Mouse (Mus musculus) midbrain, embryonic 13.5 days (tissue): ENCODE data around the gene Adgra3. TPM values are rescaled to one million over a fixed set of nuclear protein-coding genes. Genes with fewer than 3 reads are reported as not detected.

ENCODE experiments used
- ATAC-seq: fragments of 200-750 bp; cut with Nextera tagmentation; 2 replicates; pipeline ENCODE4 v1.8.0; 2017; ENCODE audit warnings: mild to moderate bottlenecking, moderate TSS enrichment, moderate library complexity
- H3K27ac ChIP-seq: fragments of 300-500 bp; sonication (generic); 2 replicates; pipeline ENCODE4 v1.5.1; 2015; ENCODE audit warnings: inconsistent platforms, mild to moderate bottlenecking, moderate library complexity
- H3K27me3 ChIP-seq: fragments of 300-500 bp; sonication (generic); 2 replicates; pipeline ENCODE4 v1.6.1; 2015; ENCODE audit warnings: mild to moderate bottlenecking, inconsistent platforms
- H3K36me3 ChIP-seq: fragments of 300-500 bp; sonication (generic); 2 replicates; pipeline ENCODE4 v1.6.1; 2015; ENCODE audit warnings: mild to moderate bottlenecking, inconsistent platforms
- H3K4me1 ChIP-seq: fragments of 300-500 bp; sonication (generic); replicated peaks from 2 replicates; pipeline ENCODE4 v1.6.1; 2015; ENCODE audit warnings: inconsistent platforms
- H3K4me2 ChIP-seq: fragments of 300-500 bp; sonication (generic); replicated peaks from 2 replicates; pipeline ENCODE4 v1.6.1; 2015; ENCODE audit warnings: moderate library complexity, mild to moderate bottlenecking, inconsistent platforms
- H3K4me3 ChIP-seq: fragments of 300-500 bp; sonication (generic); replicated peaks from 2 replicates; pipeline ENCODE4 v1.5.1; 2015; ENCODE audit warnings: mild to moderate bottlenecking, inconsistent platforms
- H3K9ac ChIP-seq: fragments of 300-500 bp; sonication (generic); replicated peaks from 2 replicates; pipeline ENCODE4 v1.6.1; 2015; ENCODE audit warnings: mild to moderate bottlenecking, inconsistent platforms
- H3K9me3 ChIP-seq: fragments of 300-500 bp; sonication (generic); 2 replicates; pipeline ENCODE4 v1.6.1; 2016; ENCODE audit warnings: mild to moderate bottlenecking, inconsistent platforms
- WGBS: fragments of 180-500 bp; shearing (Covaris S2); methylation state at CpG from one replicate; pipeline ENCODE4 v1.1.7; 2015; 5-methylcytosine and 5-hydroxymethylcytosine counted together
- polyA plus RNA-seq: library from polyadenylated mRNA; unstranded; fragments of >200 nt; fragmentation: Nextera tagmentation; extraction: Ambion mirVana; gene quantifications from 2 replicates; pipeline ENCODE4 v1.2.1, GENCODE M21; 2015

Gene Adgra3
- polyA plus RNA-seq, 1 experiment from 2014 or later: 21.4 TPM

DNA sequence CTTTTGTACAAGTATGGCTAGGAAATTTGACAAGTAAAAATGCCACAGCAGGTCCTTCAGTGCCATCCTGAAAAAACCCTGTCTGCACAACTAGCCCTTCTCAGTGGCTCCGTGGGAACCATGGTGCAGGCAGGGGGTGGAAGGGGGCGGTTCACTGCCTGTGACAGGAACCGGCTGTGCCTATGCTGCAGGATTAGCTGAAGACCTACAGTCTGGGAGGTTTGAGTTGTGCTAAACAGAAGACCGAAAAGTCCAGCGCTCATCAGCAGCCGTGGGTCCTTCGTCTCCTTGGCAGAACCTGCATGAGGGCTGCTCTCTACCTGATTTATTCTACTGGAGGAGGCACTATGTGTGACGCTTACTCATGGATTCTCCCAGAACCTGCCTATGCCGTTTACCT is 59.0 kb downstream of the Adgra3 start:
- Histone ChIP-seq H3K4me2 (no peak overlapping the region), H3K9ac (no peak overlapping the region), H3K27ac (no peak overlapping the region), H3K36me3 (peaks cover 18% of the 10 kb centered on the region; the same call in 1 of the 2 replicates), H3K4me1 (peaks cover 11% of the 10 kb centered on the region), H3K9me3 (no peaks in the 10 kb centered on the region), H3K27me3 (no peaks in the 10 kb centered on the region), H3K4me3 (no peak overlapping the region)
- ATAC-seq: no peak
- 68% methylated on average over 9 of the region's 9 CpGs for WGBS

DNA sequence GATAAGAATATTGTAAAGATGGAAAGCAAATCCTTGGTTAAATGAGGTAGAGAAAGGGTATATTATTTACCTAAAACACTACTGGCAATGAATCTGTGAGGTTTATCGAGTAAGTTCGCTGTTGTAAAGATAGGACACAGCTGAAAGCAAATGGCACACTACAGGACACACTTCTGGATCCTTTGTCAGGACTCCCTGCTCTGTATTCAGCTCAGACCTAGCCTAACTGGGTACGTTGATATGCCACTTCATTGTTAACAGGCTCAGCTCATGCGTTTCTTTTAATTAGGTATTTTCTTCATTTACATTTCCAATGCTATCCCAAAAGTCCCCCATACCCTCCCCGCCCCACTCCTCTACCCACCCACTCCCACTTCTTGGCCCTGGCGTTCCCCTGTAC is 61.8 kb downstream of the Adgra3 start:
- H3K27ac ChIP-seq: no peak overlapping the region
- H3K9ac ChIP-seq: no peak overlapping the region
- no peak for ATAC-seq
- no peaks in the 10 kb centered on the region for H3K27me3 ChIP-seq
- H3K36me3 ChIP-seq: peaks cover 18% of the 10 kb centered on the region; the same call in 1 of the 2 replicates
- H3K4me2 ChIP-seq: no peak overlapping the region
- H3K4me1 ChIP-seq: peaks cover 11% of the 10 kb centered on the region
- H3K4me3 ChIP-seq: no peak overlapping the region
- H3K9me3 ChIP-seq: no peaks in the 10 kb centered on the region
- 71% methylated on average over 6 of the region's 6 CpGs for WGBS

DNA sequence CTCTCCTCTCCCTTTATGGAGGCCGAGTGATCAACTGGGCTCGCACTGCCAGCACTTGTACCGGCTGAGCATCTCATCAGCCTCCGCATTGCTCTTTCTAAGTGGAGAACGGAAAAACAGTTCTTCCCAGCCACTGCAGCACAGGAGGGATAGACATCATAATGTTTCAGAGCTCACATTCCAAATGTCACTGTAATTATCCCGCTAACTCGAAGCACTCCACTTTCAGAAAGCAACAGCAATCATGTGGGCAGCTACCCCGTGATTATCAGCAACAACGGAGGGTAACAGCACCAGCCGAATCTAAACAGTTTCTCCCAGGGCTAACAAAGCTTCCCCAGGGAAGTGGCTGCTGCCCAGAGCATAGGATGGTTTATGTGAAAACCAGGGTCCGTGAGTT is 62.3 kb downstream of the Adgra3 start:
- 73% methylated on average over 11 of the region's 11 CpGs for WGBS
- Histone ChIP-seq H3K4me3 (no peak overlapping the region), H3K27me3 (no peaks in the 10 kb centered on the region), H3K27ac (no peak overlapping the region), H3K9ac (no peak overlapping the region), H3K4me1 (peaks cover 11% of the 10 kb centered on the region), H3K4me2 (no peak overlapping the region), H3K9me3 (no peaks in the 10 kb centered on the region), H3K36me3 (peaks cover 18% of the 10 kb centered on the region; the same call in 1 of the 2 replicates)
- no peak for ATAC-seq

DNA sequence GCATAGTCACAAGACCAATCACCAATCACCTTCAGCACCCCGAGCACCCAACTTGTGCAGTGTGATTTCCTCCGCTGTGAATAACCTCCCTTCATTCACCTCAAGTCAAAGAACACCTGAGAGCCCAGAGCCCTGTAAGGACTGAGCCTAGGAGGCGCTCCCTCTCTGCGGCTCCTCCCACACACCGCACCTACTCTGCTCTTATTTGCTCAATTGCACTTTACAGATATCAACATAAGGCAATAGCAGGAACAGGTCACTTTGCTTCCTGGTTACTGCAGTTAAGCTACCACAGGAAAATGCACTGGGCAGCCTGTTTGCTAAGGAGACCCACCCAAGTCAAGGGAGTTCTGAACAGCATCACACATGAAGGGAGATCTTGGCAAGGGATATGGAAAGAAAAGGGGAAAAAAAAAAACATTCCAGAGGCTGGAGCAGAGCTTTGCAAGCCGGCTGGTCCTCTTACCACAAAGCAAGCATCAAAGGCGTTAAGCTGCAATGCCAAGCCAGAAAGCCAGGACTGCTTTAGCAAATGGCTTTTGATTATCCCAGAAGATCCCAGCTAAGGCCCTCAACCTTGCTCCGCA is 68.0 kb downstream of the Adgra3 start:
- no peaks in the 10 kb centered on the region for H3K27me3 ChIP-seq
- H3K36me3 ChIP-seq: peaks cover 14% of the 10 kb centered on the region
- WGBS: 87% methylated on average over 8 of the region's 8 CpGs
- H3K4me3 ChIP-seq: no peak overlapping the region
- no peaks in the 10 kb centered on the region for H3K9me3 ChIP-seq
- peaks cover 14% of the 10 kb centered on the region for H3K4me1 ChIP-seq
- no peak overlapping the region for H3K4me2 ChIP-seq
- no peak overlapping the region for H3K9ac ChIP-seq
- H3K27ac ChIP-seq: no peak overlapping the region
- ATAC-seq: no peak

DNA sequence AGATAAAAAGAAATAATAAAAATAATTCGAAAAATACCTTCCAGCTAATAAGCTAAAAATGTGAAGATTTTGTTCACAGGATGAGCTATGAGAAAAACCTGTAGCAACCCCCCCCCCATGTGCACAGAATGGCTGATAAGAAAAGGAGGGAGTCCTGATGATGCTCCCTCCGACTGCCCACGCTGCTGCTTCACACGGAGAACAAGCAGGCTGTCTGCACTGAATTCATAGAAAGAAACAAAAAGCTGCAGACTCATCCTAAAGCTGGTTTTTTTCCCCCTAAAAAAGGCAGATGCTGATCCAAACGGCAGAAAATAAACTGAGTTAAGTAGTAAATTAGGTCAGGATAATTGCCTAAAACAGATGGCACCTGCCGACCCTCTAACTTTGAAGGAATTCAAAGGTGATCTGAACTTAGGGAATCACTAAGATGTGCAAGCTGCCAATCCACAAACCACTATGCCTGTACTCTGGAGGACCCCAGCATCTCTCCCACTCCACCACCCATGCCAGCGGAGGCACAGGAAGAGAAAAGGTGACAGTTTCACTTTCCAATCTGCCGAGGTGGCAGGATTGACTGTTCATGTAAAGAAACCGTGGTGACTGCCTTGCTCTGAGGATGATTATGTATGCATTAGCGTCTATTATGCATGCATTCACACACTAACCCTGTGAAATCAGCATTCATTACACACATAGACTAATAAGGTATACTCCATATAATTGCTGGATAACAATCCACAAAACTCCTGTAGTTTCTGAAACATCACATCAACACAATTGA is 70.6 kb downstream of the Adgra3 start:
- no peak overlapping the region for H3K27ac ChIP-seq
- H3K4me3 ChIP-seq: no peak overlapping the region
- no peaks in the 10 kb centered on the region for H3K27me3 ChIP-seq
- 65% methylated on average over 10 of the region's 10 CpGs for WGBS
- H3K4me1 ChIP-seq: peaks cover 7% of the 10 kb centered on the region
- peaks cover 30% of the 10 kb centered on the region for H3K36me3 ChIP-seq
- no peak for ATAC-seq
- H3K4me2 ChIP-seq: no peak overlapping the region
- H3K9me3 ChIP-seq: no peaks in the 10 kb centered on the region
- H3K9ac ChIP-seq: no peak overlapping the region

- no peak overlapping the region for H3K4me2 ChIP-seq
- no peaks in the 10 kb centered on the region for H3K4me1 ChIP-seq
- no peak overlapping the region for H3K4me3 ChIP-seq
- no peak for ATAC-seq
- H3K36me3 ChIP-seq: peaks cover 25% of the 10 kb centered on the region
- no peaks in the 10 kb centered on the region for H3K27me3 ChIP-seq
- 75% methylated on average over 5 of the region's 5 CpGs for WGBS
- no peaks in the 10 kb centered on the region for H3K9me3 ChIP-seq
- no peak overlapping the region for H3K27ac ChIP-seq
- no peak overlapping the region for H3K9ac ChIP-seq
These were observed 78.1 kb downstream of the Adgra3 start for GRCm38 (mm10) chr5:49980727-49981126.

GRCm38 (mm10) chr5:49979246-49979645 is 79.6 kb downstream of the Adgra3 start:
- Histone ChIP-seq H3K4me1 (no peaks in the 10 kb centered on the region), H3K27ac (no peak overlapping the region), H3K36me3 (peaks cover 16% of the 10 kb centered on the region), H3K27me3 (no peaks in the 10 kb centered on the region), H3K4me3 (no peak overlapping the region), H3K4me2 (no peak overlapping the region), H3K9ac (no peak overlapping the region), H3K9me3 (no peaks in the 10 kb centered on the region)
- ATAC-seq: no peak
- WGBS: 87% methylated on average over 14 of the region's 14 CpGs

GRCm38 (mm10) chr5:49975971-49976370 is 82.8 kb downstream of the Adgra3 start:
- Histone ChIP-seq H3K27ac (no peak overlapping the region), H3K9me3 (no peaks in the 10 kb centered on the region), H3K4me1 (no peaks in the 10 kb centered on the region), H3K36me3 (peaks cover 19% of the 10 kb centered on the region), H3K4me2 (no peak overlapping the region), H3K27me3 (no peaks in the 10 kb centered on the region), H3K4me3 (no peak overlapping the region), H3K9ac (no peak overlapping the region)
- ATAC-seq: peak; percentile 72
- WGBS: 60% methylated on average over 2 of the region's 2 CpGs

DNA sequence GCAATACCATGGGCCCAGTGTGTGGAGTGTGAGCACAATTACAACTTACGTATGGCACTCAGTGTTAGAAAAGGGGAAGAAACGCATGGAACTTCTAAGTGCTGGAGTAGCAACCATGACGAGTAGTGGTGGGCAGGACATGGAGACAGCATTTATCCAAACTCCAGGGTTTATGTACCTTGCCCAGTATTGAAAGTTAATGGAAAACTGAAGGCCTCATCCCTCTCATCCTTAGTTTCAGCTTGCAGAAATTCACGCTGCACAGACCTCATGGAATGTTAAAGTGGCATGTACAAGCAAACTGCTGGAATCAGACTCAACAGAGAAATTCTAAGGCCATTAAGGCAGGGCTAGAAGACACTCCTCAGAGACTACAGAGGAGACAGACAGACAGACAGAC is 84.6 kb downstream of the Adgra3 start:
- Histone ChIP-seq H3K27me3 (no peaks in the 10 kb centered on the region), H3K4me2 (no peak overlapping the region), H3K4me3 (no peak overlapping the region), H3K9ac (no peak overlapping the region), H3K36me3 (peaks cover 28% of the 10 kb centered on the region), H3K4me1 (no peaks in the 10 kb centered on the region), H3K9me3 (no peaks in the 10 kb centered on the region), H3K27ac (no peak overlapping the region)
- WGBS: 94% methylated on average over 4 of the region's 4 CpGs
- no peak for ATAC-seq

DNA sequence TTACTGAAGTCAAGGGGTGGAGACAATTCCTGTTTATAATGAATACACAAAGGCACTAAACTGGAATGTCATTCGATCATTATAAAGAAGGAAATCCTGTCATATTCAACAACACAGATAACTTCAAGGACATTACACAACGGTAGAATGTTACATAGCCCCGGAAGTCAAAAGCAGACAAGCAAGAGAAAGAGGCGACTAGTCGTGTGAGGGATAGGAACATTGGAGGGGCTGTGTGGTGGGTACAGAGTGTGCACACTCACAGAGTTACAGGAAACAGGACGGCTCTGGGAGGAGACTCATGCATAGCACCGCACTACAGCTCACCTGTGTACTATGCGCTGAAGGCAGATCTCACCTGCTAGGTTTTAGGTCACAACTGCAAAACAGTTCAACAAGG is 89.1 kb downstream of the Adgra3 start:
- H3K9me3 ChIP-seq: no peaks in the 10 kb centered on the region
- no peak for ATAC-seq
- no peak overlapping the region for H3K4me3 ChIP-seq
- H3K4me2 ChIP-seq: no peak overlapping the region
- H3K36me3 ChIP-seq: peaks cover 35% of the 10 kb centered on the region
- H3K9ac ChIP-seq: no peak overlapping the region
- no peak overlapping the region for H3K27ac ChIP-seq
- H3K27me3 ChIP-seq: no peaks in the 10 kb centered on the region
- WGBS: 92% methylated on average over 8 of the region's 8 CpGs
- H3K4me1 ChIP-seq: no peaks in the 10 kb centered on the region

- H3K27ac ChIP-seq: no peak overlapping the region
- no peak overlapping the region for H3K9ac ChIP-seq
- peaks cover 41% of the 10 kb centered on the region for H3K36me3 ChIP-seq
- no peak overlapping the region for H3K4me2 ChIP-seq
- no peaks in the 10 kb centered on the region for H3K9me3 ChIP-seq
- ATAC-seq: no peak
- H3K4me3 ChIP-seq: no peak overlapping the region
- WGBS: 97% methylated on average over 6 of the region's 6 CpGs
- no peaks in the 10 kb centered on the region for H3K27me3 ChIP-seq
- no peaks in the 10 kb centered on the region for H3K4me1 ChIP-seq
These were observed 91.1 kb downstream of the Adgra3 start for GRCm38 (mm10) chr5:49967726-49968125.

DNA sequence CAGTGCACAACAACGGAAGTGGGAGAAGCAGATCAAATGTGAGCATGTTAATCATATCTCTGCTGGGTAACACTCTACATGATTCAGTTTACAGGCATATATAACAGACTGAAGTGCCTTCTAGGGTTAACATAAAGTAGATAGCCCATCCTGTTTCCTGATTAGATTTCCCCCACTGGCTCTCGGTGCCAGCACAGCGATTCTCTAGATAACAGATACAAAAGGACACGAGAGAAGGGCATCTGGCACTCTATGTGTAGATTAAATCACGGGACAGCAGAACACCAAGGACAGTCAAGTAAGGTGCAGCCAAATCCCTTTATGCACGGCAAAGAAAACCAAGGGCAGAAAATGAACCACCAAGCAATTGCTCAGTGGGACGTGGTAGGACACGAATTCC is 93.0 kb downstream of the Adgra3 start:
- 85% methylated on average over 8 of the region's 8 CpGs for WGBS
- H3K27me3 ChIP-seq: no peaks in the 10 kb centered on the region
- no peaks in the 10 kb centered on the region for H3K4me1 ChIP-seq
- no peak overlapping the region for H3K4me3 ChIP-seq
- H3K27ac ChIP-seq: no peak overlapping the region
- H3K4me2 ChIP-seq: no peak overlapping the region
- ATAC-seq: no peak
- H3K36me3 ChIP-seq: peaks cover 43% of the 10 kb centered on the region
- no peaks in the 10 kb centered on the region for H3K9me3 ChIP-seq
- H3K9ac ChIP-seq: no peak overlapping the region
